Mouse (Mus musculus): Measurements from ENCODE around the gene Gxylt2.

Gxylt2 gene

GRCm38 (mm10) chr6:100704574-100705365 lies at the start of gene Gxylt2:
Gene Gxylt2 (plus strand): TSS chr6:100704734.
- no peak for DNase-seq (ENCODE audit: low read depth in 1 of 2, low spot score in 2 of 2)

GRCm38 (mm10) chr6:100660395-100660794 lies 44.1 kb upstream of the Gxylt2 start:
- no peak for DNase-seq (ENCODE audit: low read depth in 1 of 2, low spot score in 2 of 2)

DNA sequence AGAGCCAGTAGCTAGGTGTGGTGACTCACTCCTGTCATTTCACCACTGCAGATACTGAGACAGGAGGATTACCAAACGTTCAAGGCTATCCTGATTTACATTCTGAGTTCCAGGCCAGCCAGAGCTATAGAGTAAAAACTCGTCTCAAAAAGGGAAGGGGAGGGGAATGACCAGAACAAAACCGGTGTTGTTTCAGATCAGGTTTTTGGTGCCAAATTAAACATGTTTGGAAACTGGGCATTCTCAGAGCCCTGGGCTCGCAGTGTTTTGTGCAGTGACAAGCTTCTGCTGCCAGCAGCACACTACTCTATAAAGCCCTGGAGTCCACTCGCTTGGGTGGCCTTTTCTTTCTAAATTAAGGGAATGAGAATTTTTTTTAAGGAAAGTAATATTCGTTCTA lies 42.3 kb upstream of the Gxylt2 start:
- DNase-seq (ENCODE audit: low read depth in 1 of 2, low spot score in 2 of 2) = no peak

- no peak for DNase-seq (ENCODE audit: low read depth in 1 of 2, low spot score in 2 of 2)
Measured at GRCm38 (mm10) chr6:100667644-100668043, 36.9 kb upstream of the Gxylt2 start.

GRCm38 (mm10) chr6:100668858-100669257 lies 35.7 kb upstream of the Gxylt2 start:
- DNase-seq (ENCODE audit: low read depth in 1 of 2, low spot score in 2 of 2) = no peak

DNA sequence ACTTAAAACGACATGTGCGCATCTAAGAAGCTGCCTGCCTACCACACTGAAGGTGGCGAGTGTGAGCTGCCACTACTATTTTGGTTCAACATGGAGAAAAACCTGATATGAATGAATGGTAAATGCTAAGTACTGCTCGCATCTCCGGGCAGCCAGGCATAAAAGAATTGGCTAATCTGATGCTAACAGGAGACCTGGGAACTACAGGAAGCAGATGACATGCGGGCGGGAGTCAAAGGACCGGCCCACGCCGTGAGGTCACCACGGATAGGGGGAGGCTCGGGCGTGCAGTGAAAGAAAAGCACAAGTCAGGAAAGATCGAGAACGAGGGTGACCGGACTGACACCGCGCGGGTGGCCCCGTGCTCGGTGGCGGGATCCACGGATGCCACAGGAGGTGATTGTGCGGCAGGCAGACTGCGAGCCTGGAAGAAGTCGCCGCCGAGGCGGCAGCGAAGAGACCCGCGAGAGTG lies 34.1 kb upstream of the Gxylt2 start:
- peak in 1 of 2 experiments; percentile 36 for DNase-seq (ENCODE audit: low read depth in 1 of 2, low spot score in 2 of 2)

- DNase-seq (ENCODE audit: low read depth in 1 of 2, low spot score in 2 of 2) = peak; percentile 70 to 85
Measured at GRCm38 (mm10) chr6:100670880-100671344, 33.6 kb upstream of the Gxylt2 start, which contains the start of gene Shq1. Gene Shq1 (minus strand): TSS chr6:100671157.

DNA sequence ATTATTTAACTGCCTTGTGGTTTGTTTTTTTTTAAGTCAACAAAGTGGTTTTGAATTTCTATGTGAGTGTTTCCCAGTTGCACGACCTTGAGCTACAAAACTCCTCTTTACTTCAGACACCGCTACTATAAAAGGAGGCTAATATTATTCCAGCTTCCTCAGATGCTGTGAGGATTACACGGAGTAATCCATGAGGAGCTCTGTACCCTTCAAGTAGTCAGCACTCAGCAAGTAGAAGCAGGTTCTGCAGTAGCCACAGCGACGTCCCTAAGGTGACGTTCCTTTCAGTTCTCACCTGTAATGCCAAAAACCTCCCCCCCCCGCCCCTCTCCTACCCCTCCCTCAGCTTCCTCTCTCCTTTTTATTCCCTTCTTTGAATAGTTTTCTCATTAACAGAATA lies 33.1 kb upstream of the Gxylt2 start:
- no peak for DNase-seq (ENCODE audit: low read depth in 1 of 2, low spot score in 2 of 2)

- DNase-seq (ENCODE audit: low read depth in 1 of 2, low spot score in 2 of 2) = no peak
Measured at GRCm38 (mm10) chr6:100674974-100675373, 29.6 kb upstream of the Gxylt2 start.

GRCm38 (mm10) chr6:100676461-100676860 lies 28.1 kb upstream of the Gxylt2 start:
- no peak for DNase-seq (ENCODE audit: low read depth in 1 of 2, low spot score in 2 of 2)

GRCm38 (mm10) chr6:100678636-100679035 lies 25.9 kb upstream of the Gxylt2 start:
- DNase-seq (ENCODE audit: low read depth in 1 of 2, low spot score in 2 of 2) = no peak

DNA sequence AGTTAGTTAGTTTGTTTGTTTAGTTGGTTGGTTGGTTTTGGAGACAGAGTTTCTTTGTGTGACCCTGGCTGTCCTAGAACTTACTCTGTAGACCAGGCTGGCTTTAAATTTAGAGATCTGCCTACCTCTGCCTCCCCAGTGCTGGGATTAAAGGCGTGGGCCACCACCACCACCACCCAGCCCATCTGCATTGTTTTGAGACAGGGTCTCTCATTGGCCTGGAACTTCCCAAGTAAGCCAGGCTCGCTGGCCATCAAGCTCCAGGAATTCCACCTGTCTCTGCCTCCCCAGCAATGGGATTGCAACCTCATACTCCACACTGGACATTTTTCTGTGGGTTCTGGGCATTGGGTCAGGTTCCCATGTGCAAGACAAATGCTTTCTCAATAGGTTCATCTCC lies 18.2 kb upstream of the Gxylt2 start:
- no peak for DNase-seq (ENCODE audit: low read depth in 1 of 2, low spot score in 2 of 2)

DNA sequence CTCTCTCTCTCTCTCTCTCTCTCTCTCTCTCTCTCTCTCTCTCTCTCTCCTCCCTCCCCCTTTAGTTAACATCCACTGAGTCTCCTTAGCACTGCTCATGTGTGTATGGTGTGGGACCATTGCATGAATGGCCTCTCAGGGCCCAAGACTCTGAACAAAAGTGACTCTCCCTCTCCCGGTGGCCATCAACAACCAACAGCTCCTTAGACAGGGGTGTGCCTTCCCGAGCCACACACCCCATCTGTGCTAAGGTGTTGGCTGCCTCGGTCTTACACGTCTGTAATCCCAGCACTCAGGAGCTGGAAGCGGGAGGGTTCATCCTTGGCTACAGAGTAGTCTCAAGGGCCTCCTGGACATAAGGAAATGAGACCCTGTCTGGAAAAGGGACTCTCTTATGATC lies 4.5 kb upstream of the Gxylt2 start:
- no peak for DNase-seq (ENCODE audit: low read depth in 1 of 2, low spot score in 2 of 2)

- DNase-seq (ENCODE audit: low read depth in 1 of 2, low spot score in 2 of 2) = no peak
Measured at GRCm38 (mm10) chr6:100700774-100701173, 3.8 kb upstream of the Gxylt2 start.

DNA sequence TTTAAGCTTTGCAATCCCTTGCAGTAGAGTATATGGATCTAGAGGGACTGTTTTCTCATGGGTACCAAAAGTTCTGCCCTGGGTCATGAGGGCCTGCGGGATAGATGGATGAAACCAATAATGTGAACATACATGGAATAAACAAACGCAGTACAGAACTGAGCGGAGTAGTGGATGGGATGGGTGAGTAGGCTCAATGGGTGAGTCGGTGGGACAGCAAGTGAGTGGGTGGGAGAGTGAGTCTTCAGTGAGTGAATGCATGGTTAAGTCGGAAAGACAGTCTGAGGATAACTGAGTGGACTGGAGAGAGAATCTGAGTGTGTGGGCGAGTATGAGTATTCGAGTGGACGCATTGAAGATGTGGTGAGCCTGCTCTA lies 349 bp upstream of the Gxylt2 start:
- no peak for DNase-seq (ENCODE audit: low read depth in 1 of 2, low spot score in 2 of 2)

DNA sequence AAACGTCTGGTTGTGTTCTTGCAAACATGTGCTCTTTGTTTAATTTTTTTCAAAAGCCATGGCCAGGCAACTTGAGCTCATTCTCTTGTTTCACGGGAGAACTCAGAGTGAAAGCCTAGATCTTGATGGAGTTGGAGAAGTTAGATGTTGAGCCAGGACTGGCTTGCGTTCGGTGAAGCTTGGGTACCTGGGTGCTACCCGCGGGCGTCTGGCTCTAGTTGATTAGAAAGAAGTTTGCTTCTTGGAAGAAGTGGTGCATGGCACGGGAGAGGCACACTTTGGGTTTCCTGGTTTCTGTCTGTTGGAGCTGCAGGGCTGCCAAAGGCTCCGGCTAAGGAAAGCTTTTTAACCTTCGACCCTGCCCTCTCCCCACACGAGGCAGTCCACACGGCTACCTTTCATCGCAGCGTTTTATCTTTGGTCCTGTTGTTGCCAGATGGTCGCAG lies 855 bp downstream of the Gxylt2 start:
- no peak for DNase-seq (ENCODE audit: low read depth in 1 of 2, low spot score in 2 of 2)

DNA sequence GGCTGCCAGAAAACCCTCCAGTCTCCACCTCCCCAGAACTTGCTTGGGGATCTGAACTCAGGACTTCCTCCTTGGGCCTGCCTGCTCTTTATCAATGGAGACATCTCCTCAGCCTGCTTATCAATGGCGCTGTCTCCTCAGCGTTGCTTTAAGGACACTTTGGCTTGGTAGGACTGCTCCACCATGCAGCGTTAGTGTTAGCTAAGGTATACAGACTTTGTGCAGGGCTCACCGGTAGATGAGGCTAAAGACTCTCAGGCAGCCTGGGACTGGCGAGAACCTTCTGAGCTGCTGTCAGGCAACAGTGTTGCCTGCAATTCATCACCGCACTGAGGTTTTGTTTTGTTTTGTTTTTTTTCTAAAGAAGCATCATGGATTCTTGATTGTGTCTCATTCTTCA lies 2.3 kb downstream of the Gxylt2 start:
- DNase-seq (ENCODE audit: low read depth in 1 of 2, low spot score in 2 of 2) = no peak

- no peak for DNase-seq (ENCODE audit: low read depth in 1 of 2, low spot score in 2 of 2)
Measured at GRCm38 (mm10) chr6:100707557-100707956, 3.0 kb downstream of the Gxylt2 start.

GRCm38 (mm10) chr6:100708248-100708647 lies 3.7 kb downstream of the Gxylt2 start:
- no peak for DNase-seq (ENCODE audit: low read depth in 1 of 2, low spot score in 2 of 2)

DNA sequence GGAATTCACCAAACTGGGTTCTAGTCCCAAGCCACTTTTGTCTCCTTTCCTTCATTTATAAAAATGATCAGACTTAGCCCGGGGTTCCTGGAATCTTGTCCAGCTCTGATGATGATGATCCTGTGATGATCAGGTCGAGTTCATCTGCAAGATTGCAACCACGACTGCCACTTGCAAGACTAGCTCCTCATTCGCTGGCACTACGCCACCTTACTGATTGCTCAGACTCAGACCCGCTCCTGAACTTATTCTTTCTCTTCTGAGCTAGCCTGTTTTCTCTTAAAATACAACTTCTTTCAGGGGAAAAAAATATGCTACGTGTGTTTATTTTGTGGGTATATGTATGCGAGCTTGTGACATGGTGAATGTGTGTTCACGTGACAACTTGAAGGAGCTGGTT lies 4.5 kb downstream of the Gxylt2 start:
- DNase-seq (ENCODE audit: low read depth in 1 of 2, low spot score in 2 of 2) = no peak

- DNase-seq (ENCODE audit: low read depth in 1 of 2, low spot score in 2 of 2) = no peak
Measured at GRCm38 (mm10) chr6:100709483-100709882, 4.9 kb downstream of the Gxylt2 start.

GRCm38 (mm10) chr6:100710170-100710569 lies 5.6 kb downstream of the Gxylt2 start:
- no peak for DNase-seq (ENCODE audit: low read depth in 1 of 2, low spot score in 2 of 2)

DNA sequence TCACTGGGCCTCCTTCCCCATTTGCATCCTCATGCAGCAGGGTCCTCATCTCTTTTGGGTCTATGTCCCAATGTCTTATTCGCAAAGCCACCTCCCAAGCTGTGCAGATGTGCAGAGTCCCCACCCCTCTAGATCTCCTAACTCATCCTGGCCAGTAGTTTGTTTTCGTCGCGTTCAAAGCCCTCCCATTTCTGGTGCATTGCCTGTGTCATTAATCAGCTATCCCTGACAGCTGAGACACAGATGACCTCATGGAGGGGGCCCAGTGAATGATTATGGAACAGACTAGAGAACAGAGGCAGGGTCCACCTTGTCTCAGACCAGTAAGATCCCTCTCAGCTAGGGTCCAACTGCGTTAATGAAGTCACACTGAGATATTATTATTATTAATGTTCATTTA lies 6.3 kb downstream of the Gxylt2 start:
- DNase-seq (ENCODE audit: low read depth in 1 of 2, low spot score in 2 of 2) = no peak

Measured in monocyte, adult 2 months (primary cell).